Mouse (Mus musculus) cerebellum, adult 2 months (tissue): Measurements from ENCODE around the gene Cacna1a.

Experiments used
- CTCF ChIP-seq: fragments of 200-500 bp; IDR thresholded peaks from 2 replicates; pipeline ENCODE4 v1.5.1; 2011; ENCODE audit warnings: low read depth, mild to moderate bottlenecking, control low read depth, low read length, moderate library complexity, borderline replicate concordance; ENCODE audit not compliant: insufficient read depth
- POLR2A ChIP-seq: fragments of 200-500 bp; IDR thresholded peaks from 2 replicates; pipeline ENCODE4 v1.6.1; 2011; ENCODE audit warnings: low read length, control low read depth, borderline replicate concordance; ENCODE audit not compliant: insufficient read depth

DNA sequence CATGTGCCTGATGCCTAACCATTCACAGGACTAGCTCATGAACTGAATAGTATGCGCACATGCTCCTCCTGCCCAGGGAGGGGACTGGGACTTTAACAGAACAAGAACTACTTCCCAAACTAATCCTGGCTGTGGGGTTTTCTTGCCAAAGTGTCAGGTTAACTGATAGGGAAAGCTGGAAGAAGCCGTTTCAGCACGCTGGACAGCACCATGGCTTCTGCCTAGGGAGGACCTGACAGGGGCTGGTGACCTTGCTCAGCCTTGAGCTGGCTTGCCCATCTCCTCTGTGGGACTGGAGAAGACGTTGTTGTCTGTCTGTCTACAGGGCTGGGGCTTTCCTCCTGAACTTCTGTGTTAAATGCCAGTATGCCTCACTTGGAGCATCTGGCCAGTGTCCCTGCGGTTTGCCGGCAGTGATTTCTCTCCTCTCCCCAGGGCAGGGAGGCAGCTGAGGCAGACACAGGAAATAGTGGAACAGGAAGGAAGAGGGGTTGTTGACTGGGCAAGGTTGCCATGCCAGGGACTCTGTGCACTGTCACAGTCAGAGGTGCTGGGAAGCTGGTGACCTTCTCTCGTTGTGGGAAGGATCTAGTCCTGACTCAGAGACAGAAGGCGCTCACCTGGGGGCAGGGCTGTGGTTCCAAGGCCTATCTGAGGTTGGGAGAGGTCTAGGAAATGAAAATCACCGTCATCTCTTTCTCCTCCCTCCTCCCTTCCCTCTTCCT is 83.2 kb downstream of the Cacna1a start:
- no peak for TF ChIP-seq CTCF
- no peak for TF ChIP-seq POLR2A
